Mouse (Mus musculus) heart, embryonic 12.5 days (tissue): Measurements from ENCODE around the gene Clcn6. TPM values are rescaled to one million over a fixed set of nuclear protein-coding genes. Genes with fewer than 3 reads are reported as not detected.

Experiments
- ATAC-seq: fragments of 200-750 bp; cut with Nextera tagmentation; 2 replicates; pipeline ENCODE4 v1.8.0; 2017; ENCODE audit warnings: moderate TSS enrichment, moderate library complexity; ENCODE audit not compliant: insufficient number of reproducible peaks, low FRiP score
- H3K27ac ChIP-seq: fragments of 300-500 bp; sonication (generic); 2 replicates; pipeline ENCODE4 v1.5.1; 2016; ENCODE audit warnings: mild to moderate bottlenecking, moderate library complexity; ENCODE audit not compliant: poor library complexity, severe bottlenecking
- H3K27me3 ChIP-seq: fragments of 300-500 bp; sonication (generic); replicated peaks from 2 replicates; pipeline ENCODE4 v1.6.1; 2016; ENCODE audit warnings: mild to moderate bottlenecking, moderate library complexity
- H3K36me3 ChIP-seq: fragments of 300-500 bp; sonication (generic); 2 replicates; pipeline ENCODE4 v1.6.1; 2016; ENCODE audit warnings: mild to moderate bottlenecking, moderate library complexity
- H3K4me1 ChIP-seq: fragments of 300-500 bp; sonication (generic); replicated peaks from 2 replicates; pipeline ENCODE4 v1.6.1; 2016; ENCODE audit warnings: mild to moderate bottlenecking
- H3K4me2 ChIP-seq: fragments of 300-500 bp; sonication (generic); 2 replicates; pipeline ENCODE4 v1.6.1; 2016; ENCODE audit warnings: mild to moderate bottlenecking, moderate library complexity
- H3K4me3 ChIP-seq: fragments of 300-500 bp; sonication (generic); 2 replicates; pipeline ENCODE4 v1.5.1; 2016; ENCODE audit warnings: mild to moderate bottlenecking
- H3K9ac ChIP-seq: fragments of 300-500 bp; sonication (generic); 2 replicates; pipeline ENCODE4 v1.6.1; 2016; ENCODE audit warnings: mild to moderate bottlenecking, moderate library complexity
- H3K9me3 ChIP-seq: fragments of 300-500 bp; sonication (generic); replicated peaks from 2 replicates; pipeline ENCODE4 v1.6.1; 2016; ENCODE audit warnings: mild to moderate bottlenecking, moderate library complexity
- WGBS: fragments of 180-500 bp; shearing (Covaris S2); methylation state at CpG from one replicate; pipeline ENCODE4 v1.1.7; 2016; 5-methylcytosine and 5-hydroxymethylcytosine counted together
- polyA plus RNA-seq: library from polyadenylated mRNA; unstranded; fragments of >200 nt; fragmentation: Nextera tagmentation; extraction: Ambion mirVana; gene quantifications from 2 replicates; pipeline ENCODE4 v1.2.1, GENCODE M21; 2016

Clcn6 gene
- 7.8 and 9.3 TPM in 2 replicates for polyA plus RNA-seq

DNA sequence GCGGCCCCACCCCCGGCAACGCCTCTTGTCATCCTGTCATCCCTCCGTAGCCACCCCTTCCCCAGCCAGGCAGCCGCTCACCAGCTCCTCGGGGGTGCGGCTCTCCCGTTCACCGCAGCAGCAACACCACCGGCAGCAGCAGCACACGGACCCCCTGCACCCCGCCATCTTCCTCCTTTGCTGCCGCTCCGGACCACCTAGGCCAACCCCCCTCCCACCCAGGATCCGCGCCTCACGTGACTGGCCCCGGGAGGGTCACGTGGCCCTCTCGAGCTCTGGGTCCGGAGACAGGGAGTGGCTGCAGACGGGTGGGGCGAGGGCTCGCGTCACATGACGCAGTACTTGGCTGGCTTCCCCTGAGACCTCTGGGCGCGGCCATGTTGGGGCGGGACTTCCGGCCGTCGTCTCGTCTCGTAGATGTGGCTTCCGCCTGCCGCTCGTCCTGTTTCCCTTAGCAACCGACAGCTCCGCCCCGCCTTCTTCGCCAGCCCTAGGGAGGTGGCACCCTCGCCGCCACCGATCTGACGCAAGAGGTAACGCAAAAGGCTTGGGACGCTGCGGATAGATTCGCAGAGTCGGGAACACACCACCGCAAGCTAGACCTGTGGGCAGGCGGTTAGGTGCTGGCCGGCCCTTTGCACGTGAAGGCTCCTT, at the start of gene Clcn6, which contains the start of gene Mthfr:
Gene Clcn6 (minus strand): TSS at position 222 of the 654 bp plus-strand sequence.
Gene Mthfr (plus strand): TSS at position 478 of the 654 bp plus-strand sequence.
- peak; percentile 95 for ATAC-seq
- Histone ChIP-seq H3K4me1 (peaks cover 45% of the 10 kb centered on the region), H3K9ac (peak within 1 kb of the TSS; percentile 84), H3K27ac (peak within 1 kb of the TSS; percentile 89), H3K27me3 (no peaks in the 10 kb centered on the region), H3K4me2 (peak within 1 kb of the TSS; percentile 91), H3K4me3 (peak within 1 kb of the TSS; percentile 79), H3K9me3 (no peaks in the 10 kb centered on the region), H3K36me3 (peaks cover 28% of the 10 kb centered on the region; the same call in 1 of the 2 replicates)
- under 1% methylated on average over 54 of the region's 54 CpGs for whole genome bisulfite sequencing

DNA sequence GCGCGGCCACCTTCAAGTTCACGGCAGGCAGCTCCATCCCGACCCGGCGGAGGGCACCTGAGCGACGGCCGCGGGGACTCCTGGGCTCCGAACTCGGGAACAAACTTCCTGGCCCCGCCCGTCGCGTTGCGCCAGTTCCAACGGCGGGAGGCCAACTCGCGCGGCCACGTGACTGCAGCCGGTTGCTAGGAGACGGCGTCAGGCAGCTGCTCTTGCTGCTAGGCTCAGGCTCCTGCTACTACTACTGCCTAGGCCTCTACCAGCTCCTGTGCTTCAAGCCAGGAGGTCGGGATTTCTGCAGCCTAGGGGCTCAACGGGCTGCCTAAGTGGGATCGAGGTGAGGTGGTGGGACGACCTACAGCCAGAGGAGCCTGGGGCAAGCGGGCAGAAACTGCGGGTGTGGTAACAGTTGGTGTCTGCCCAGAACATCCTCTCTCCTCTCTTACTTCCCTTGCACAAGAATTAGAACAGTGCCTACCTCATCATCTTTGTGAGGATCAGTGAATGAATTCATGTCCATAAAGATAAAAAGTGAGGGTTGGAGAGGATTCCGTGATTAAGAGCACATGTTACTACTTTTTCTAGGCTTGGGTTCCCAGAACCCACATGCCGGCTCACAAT, 49.4 kb upstream of the Clcn6 start, which contains the start of gene Agtrap:
Gene Agtrap (minus strand): TSS at position 125 of the 621 bp plus-strand sequence.
- Histone ChIP-seq H3K36me3 (no peaks in the 10 kb centered on the region), H3K4me3 (peak within 1 kb of the TSS; percentile 93), H3K9me3 (no peaks in the 10 kb centered on the region), H3K9ac (peak within 1 kb of the TSS; percentile 87), H3K27ac (peak within 1 kb of the TSS; percentile 62), H3K4me2 (peak within 1 kb of the TSS; percentile 91), H3K4me1 (peaks cover 44% of the 10 kb centered on the region), H3K27me3 (no peaks in the 10 kb centered on the region)
- 5% methylated on average over 34 of the region's 34 CpGs for WGBS
- peak; percentile 93 for ATAC-seq

DNA sequence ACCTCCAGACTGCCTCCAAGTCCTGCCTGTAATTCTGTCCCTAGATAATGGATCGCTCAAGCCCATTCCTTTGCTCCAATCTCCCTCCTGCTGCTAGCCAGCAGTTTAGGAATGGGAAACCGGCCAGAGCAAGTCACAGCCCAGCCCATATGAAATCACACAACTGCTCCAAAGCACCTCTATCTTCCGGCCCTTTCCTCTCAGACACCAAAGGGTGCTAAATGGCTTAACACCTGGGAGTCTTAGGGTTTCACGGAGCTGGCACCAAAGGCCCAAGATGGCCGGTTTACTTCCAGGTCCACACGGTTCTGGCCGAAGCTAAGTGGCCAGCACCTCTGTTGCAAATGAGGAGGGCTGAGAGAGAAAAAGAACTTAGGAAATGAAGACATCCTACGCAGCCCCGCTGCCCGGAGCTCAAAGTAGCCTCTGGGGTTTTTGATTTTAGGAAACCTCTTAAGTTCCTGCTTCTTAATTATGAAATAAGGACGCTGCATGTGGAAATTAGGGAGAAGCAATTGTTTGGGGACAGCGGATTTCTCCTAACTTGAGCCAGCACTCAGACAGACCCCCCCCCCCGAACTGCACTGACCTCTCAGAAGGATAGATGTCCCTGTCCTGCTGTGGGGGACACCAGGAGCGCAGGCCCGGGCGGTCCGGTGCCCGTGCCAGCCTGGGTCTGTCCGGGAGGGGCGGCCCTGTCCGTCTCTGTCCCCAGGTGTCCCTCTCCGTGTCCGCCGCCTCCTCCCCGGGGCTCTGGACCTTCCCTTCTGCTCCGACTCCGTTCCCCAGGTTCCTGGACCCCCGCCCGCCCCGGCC, 48.7 kb upstream of the Clcn6 start:
- Histone ChIP-seq H3K4me1 (peaks cover 51% of the 10 kb centered on the region), H3K9ac (peak overlapping the region; percentile 87), H3K27me3 (no peaks in the 10 kb centered on the region), H3K9me3 (no peaks in the 10 kb centered on the region), H3K4me2 (peak overlapping the region; percentile 91), H3K36me3 (no peaks in the 10 kb centered on the region), H3K4me3 (peak overlapping the region; percentile 93), H3K27ac (peak overlapping the region; percentile 62)
- WGBS, result 2% methylated on average over 28 of the region's 30 CpGs
- ATAC-seq, result peak; percentile 46

DNA sequence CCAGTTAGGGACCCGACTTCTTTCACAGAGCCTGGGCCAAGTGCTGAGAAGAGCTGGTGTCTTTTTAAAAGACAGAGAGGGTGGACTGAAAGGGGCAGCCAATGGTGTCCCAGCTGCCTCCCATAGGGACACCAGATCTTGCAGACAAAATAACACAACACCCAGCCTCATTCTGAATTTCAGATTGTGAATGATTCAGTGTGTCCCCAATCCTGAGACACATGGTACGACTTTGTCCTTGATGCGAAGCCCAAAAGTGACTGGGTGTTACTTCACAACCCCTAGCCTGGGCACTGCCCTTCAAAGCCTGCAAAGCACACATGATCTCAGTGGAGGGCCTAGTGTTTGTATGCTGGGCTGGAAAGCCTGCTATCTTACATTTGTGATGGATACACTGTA, 47.3 kb upstream of the Clcn6 start:
- no peaks in the 10 kb centered on the region for H3K27me3 ChIP-seq
- H3K4me3 ChIP-seq, result no peak overlapping the region
- no peak for ATAC-seq
- WGBS, result 73% methylated on average over 3 of the region's 3 CpGs
- peak overlapping the region; percentile 91; the same call in 1 of the 2 replicates for H3K4me2 ChIP-seq
- peaks cover 13% of the 10 kb centered on the region for H3K36me3 ChIP-seq
- H3K9ac ChIP-seq, result no peak overlapping the region
- H3K9me3 ChIP-seq, result no peaks in the 10 kb centered on the region
- peaks cover 54% of the 10 kb centered on the region for H3K4me1 ChIP-seq
- H3K27ac ChIP-seq, result no peak overlapping the region

DNA sequence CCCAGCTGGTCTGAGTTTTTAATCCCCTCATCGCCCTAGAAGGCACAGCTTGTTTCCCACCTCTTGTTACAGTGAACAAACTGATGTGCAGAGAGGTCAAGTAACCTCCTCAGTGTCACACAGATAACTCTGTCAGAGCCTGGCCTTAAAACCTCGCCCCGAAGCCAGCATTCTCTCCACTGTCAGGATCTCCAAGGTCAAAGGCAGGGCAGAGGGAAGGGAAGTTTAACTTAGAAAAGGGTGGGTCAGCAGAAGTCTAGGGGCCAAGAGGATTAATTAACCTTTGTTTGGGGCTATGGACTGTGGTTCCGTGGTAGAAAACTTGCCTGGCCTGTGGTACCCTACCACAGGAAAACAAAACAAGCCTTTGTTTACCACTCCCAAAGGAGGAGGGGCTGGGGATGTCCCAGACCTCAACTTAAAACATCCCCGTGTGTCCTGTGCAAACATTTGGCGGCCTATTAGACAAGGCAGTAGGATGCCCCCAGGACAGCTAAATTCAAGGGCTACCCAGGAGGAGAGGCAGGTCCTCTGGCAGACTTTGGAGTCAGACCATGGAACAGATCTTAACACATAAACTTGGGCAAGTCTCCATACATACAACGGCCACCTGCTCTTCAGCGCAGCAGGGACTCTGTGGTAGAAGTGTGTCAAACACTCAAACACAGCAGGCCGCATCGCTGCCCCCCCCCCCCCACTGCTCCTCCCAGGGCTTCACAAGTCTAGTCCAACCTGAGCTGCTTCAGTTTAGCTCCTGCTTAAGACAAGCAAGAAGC, 46.7 kb upstream of the Clcn6 start:
- Histone ChIP-seq H3K9ac (no peak overlapping the region), H3K4me2 (no peak overlapping the region), H3K9me3 (no peaks in the 10 kb centered on the region), H3K4me3 (no peak overlapping the region), H3K27ac (peak overlapping the region; percentile 10; the same call in 1 of the 2 replicates), H3K4me1 (peaks cover 54% of the 10 kb centered on the region), H3K36me3 (peaks cover 19% of the 10 kb centered on the region), H3K27me3 (no peaks in the 10 kb centered on the region)
- WGBS, result 40% methylated on average over 10 of the region's 10 CpGs
- ATAC-seq, result no peak

DNA sequence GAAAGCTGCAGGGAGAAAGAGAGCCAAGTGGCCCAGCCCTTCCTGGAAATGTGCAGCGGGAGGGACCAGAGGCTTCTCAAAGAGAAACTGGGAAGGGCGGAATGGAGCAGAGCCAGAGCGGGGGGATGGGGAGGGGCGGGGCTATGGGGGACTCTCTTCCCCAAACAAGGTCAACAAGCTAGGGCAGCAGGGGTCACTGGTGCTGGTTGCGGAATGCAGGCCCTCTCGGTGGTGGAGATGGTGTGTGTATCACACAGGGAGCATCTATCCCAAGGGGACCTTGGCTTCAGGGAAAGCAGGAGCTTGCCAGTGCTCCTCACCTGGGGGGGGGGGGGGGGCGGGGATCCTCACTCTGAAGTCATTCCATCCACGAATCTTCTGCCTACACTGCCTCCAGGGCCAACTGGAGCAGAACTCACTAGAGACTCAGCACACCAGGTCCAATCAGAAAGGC, 45.7 kb upstream of the Clcn6 start:
- H3K4me1 ChIP-seq, result peaks cover 54% of the 10 kb centered on the region
- H3K4me2 ChIP-seq, result peak overlapping the region; percentile 19
- WGBS, result 14% methylated on average over 8 of the region's 8 CpGs

DNA sequence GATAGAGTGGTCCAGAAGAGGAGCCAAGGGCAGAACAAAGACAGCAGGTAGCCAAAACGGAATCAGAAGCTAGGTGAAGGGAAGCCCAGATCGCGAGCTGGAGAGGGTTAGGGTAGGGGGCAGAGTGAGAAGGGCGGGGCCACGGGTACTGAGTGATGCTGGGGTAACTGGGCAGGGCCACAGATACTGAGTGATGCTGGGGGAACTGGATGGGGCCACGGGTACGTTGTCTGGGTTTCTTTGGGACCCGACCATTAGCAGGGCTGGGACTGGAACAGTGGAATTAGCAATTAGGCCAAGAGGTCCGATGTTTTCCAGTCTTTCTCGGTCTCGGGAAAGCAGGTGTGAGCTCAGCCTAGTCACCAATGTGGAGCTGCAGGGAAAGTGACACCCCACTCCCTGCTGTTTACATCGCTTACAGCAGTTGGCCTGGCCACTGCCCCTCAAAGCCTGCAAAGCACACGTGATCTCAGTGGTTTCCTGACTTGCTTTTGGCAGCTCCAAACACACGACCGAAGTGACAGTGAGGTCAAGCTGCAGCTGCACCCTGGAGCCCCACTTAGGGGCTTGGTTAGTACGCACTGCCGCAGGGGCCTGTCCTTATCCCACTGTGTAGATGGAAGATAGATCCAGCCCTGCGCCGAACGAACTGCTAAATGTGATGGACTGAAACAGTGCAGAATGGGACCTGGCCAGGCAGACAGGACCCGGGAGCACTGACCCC, 44.7 kb upstream of the Clcn6 start:
- ATAC-seq, result no peak
- Histone ChIP-seq H3K4me2 (no peak overlapping the region), H3K9ac (peak overlapping the region; percentile 44; the same call in 1 of the 2 replicates)

More for the DNA sequence above, 45.7 kb upstream of the Clcn6 start:
- no peaks in the 10 kb centered on the region for H3K9me3 ChIP-seq
- no peak for ATAC-seq
- peaks cover 29% of the 10 kb centered on the region for H3K36me3 ChIP-seq
- no peak overlapping the region for H3K27ac ChIP-seq
- no peak overlapping the region for H3K4me3 ChIP-seq
- H3K27me3 ChIP-seq, result no peaks in the 10 kb centered on the region
- 0 out of 2 replicates have a peak overlapping the region, but pooled peaks have one; percentile 44 for H3K9ac ChIP-seq

DNA sequence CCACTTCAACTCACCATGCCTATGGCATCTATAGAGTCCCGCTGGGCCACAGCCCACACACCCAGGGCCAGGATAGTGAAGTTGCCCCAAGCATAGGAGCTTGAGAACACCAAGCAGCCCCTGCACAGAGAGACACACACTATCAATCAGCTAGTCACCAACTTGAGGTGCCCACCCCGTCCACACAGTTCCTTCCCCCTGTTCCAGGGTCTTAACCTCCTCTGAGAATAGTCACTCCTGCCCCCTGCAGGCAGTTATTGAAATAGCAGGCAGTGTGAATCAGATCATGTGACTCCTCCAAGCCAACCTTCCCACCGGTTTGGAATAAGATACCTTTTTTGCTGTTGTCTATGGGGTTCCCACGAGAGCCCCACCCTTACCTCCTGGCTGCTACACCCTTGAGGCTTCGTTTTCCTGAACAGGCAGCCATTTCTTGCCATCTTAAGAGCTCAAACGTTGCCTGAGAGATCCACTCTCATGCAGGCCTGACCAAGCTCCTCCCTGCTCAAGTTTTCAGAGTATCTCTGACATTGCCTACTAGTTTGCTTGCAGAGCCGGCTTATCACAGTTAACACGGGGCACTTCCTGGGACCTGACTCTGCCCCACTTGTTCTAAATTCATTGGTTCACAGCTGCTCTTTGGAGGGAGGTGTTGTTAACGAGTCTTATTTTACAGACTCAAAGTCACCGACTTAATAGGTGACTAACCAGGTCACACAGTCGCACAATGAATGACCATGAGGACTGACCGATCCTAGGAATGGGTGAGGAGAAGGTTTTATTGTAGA, 43.8 kb upstream of the Clcn6 start:
- no peaks in the 10 kb centered on the region for H3K27me3 ChIP-seq
- no peak for ATAC-seq
- H3K4me2 ChIP-seq, result no peak overlapping the region
- WGBS, result 44% methylated on average over 12 of the region's 12 CpGs
- H3K36me3 ChIP-seq, result peaks cover 29% of the 10 kb centered on the region
- no peak overlapping the region for H3K4me3 ChIP-seq
- no peak overlapping the region for H3K9ac ChIP-seq
- no peak overlapping the region for H3K27ac ChIP-seq
- no peaks in the 10 kb centered on the region for H3K9me3 ChIP-seq
- peaks cover 51% of the 10 kb centered on the region for H3K4me1 ChIP-seq

More for the DNA sequence above, 44.7 kb upstream of the Clcn6 start:
- no peaks in the 10 kb centered on the region for H3K9me3 ChIP-seq
- peaks cover 54% of the 10 kb centered on the region for H3K4me1 ChIP-seq
- H3K4me3 ChIP-seq, result no peak overlapping the region
- no peaks in the 10 kb centered on the region for H3K27me3 ChIP-seq
- 44% methylated on average over 21 of the region's 21 CpGs for WGBS
- H3K27ac ChIP-seq, result no peak overlapping the region
- H3K36me3 ChIP-seq, result peaks cover 29% of the 10 kb centered on the region

DNA sequence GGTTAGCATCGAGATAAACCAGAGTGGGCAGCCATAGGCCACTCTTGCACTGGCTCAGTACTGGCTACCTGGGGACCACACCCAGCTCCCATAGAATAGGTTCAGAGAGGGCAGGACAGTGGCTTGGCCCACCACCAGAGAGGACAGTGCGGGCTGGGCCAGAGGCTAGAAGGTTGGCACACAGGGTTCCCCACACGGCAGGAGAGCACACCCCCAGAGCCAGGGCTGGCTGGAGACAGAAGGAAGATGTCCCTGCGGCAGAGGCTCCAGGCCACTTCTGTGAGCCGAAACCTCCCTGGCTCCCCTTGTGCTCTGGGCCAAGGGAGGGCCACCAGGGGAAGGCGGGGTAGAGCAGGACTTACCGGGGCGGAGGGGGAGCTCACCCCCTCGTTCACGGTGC, 42.6 kb upstream of the Clcn6 start:
- WGBS, result 86% methylated on average over 10 of the region's 10 CpGs
- H3K4me1 ChIP-seq, result peaks cover 40% of the 10 kb centered on the region
- no peaks in the 10 kb centered on the region for H3K27me3 ChIP-seq
- H3K36me3 ChIP-seq, result peaks cover 29% of the 10 kb centered on the region
- no peak for ATAC-seq
- no peak overlapping the region for H3K4me2 ChIP-seq
- H3K27ac ChIP-seq, result no peak overlapping the region
- H3K4me3 ChIP-seq, result no peak overlapping the region
- H3K9me3 ChIP-seq, result no peaks in the 10 kb centered on the region
- no peak overlapping the region for H3K9ac ChIP-seq
